Mouse (Mus musculus): Measurements from ENCODE around the gene Dgat2. TPM values are rescaled to one million over a fixed set of nuclear protein-coding genes. Genes with fewer than 3 reads are reported as not detected.

Gene Dgat2
- total RNA-seq, 2 experiments from 2014 or later, result 256 to 300 TPM

DNA sequence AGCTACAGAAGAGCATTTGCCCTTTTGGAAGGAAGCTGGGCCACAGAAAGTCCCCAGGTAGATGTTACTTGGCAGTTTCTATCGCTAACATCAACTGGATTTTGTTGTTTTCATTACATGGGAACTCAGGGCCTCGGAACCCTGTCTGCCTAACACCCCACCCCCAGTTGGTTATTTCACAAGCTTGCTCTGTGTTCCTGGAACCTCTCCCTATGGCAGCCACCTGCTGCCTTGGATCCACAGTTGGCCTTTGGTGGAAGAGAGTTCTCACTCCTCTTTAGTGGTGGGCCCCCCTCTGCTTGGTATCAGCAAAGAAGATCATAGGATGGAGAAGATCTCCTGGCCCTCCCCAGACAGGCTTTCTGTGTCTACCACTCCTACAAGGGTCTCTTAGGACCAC, 16.3 kb upstream of the Dgat2 start:
- intact Hi-C loops (cut with DNase I), result no loop called here
- DNase-seq, result no peak

DNA sequence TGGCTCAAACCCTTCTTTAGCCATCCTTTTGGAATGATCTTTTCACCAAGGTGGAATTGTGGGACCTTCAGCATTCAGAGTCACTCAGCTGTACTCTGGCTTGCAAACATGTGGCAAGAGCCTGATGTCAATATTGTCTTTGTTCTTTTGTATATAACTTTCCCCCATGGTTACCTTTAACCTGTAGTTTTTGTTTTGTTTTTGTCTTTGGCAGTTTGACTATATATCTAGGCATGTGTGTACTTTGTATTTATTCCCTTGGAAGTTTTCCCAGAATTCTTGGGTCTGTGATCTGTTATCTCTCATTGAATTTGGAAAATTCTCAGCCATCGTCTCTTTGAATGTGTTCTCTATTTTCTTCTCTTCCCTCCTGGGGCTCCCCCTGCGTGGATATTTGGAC, 12.0 kb upstream of the Dgat2 start:
- intact Hi-C loops (cut with DNase I), result no loop called here
- DNase-seq, result no peak

DNA sequence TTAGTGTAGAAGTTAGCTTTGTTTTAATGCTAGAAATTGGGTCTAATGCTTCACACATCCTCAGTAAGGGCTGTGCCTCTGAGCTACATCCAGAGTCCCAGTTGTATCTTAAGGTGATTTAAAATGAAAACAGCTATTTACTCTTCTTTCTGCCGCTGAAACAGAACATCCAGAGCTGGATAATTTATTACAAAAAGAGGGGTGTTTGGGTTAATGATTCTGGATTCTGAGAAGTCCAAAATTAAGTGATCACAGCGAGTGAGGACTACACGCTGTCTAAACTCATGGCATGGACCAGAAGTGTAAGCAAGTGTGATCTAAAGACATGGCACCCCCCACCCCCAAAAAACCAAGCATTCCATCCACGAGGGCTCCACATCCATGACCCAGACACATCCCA, 11.4 kb upstream of the Dgat2 start:
- no peak for DNase-seq
- intact Hi-C loops (cut with DNase I), result no loop called here

DNA sequence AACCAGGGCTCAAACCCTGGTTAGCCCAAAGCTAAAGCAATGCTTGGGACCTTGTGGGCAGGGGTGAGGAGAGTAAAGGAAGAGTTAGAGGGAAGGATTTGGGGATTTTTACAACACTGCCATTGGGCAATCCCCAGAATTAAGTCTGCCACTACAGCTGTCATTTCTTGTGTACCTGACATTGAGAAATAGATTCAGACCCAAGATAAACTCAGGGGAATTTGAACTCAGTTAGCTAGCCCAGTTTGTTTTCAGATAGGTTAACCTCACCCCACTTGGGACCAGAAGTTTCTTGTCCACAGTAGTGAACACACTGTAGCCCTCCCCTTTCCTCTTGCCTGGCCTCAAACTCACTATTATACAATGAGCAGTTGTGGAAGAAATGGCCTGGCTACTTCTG, 8.9 kb upstream of the Dgat2 start:
- intact Hi-C loops (cut with DNase I), result no loop called here
- DNase-seq, result no peak

DNA sequence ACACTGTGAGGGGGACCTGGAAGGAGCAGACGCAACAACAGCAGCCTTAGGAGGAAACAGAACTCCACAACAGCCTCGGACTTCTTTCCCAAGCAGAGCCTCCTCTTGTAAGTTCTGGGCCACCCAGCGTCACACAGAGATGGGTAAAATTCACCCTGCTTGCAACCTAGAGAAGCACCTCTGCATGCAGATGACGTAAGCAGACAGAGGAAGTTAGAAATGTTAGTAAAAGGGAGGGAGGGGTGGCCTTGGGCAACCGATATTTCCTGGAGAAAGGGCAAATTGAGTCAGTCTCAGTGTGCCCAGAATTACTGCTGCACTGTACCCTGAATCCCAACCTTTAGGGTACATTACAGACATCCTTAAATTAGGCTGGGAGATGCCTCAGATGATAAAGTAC, 7.4 kb upstream of the Dgat2 start:
- intact Hi-C loops (cut with DNase I), result no loop called here
- DNase-seq, result no peak

DNA sequence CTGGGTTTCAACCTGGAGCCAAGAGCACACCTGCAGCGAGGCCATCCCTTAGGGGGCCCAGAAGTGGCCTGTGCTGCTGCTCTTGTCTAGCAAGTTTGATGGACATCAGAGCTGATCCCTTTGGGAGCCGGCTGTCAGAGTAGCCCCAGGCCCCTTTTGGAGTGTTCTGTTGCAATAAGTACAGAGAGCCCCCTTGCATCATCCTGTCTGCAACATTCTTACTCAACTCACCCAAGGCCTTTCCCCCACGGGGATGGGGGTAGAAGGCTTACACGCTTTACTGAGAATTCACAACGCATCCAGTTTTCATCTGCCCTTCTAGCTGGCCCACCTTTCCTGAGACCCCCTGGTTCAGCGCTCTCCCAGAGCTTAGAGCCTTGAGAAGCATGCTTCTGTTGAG, 6.1 kb upstream of the Dgat2 start:
- no peak for DNase-seq
- intact Hi-C loops (cut with DNase I), result no loop called here

DNA sequence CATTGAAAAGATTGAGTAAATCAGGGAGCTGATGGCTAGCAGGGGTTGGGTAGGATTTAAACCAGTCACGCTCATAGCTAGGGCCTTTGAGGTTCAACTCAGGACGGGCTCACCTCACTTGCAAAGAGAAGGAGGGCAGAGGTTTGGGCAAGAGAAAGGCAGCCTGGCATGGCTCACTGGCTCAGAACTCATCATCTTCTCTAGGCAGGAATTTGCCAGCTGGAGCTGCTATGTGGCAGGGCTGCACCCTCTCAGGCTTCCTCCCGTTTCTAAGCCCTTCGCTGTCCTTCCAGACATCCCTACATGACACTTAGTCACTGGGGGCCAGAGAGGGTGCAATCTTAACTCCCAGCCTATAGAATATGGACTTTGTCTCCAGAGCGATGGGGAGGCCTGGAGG, 4.9 kb upstream of the Dgat2 start:
- DNase-seq, result peak in 1 of 2 experiments; percentile 45
- intact Hi-C loops (cut with DNase I), result no loop called here

DNA sequence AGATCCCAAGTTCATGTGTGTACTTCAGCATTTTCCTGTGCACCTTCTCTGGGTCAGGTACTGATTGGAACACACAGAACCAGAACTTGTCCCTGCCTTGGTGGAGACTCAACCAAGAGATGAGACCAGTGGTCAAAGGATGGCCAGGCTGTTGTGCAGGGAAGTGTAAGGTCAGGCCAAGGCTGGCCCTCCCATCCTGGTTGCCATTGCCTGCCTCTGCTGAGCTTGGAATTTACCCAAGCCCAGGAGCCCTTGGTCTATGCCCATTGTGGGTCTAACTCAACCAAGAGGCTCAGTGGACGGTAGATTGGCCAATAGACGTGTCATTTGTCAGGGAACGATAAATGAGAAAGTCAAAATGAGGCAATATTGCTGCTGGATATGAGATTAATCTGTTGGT, 2.9 kb upstream of the Dgat2 start:
- intact Hi-C loops (cut with DNase I), result no loop called here

DNA sequence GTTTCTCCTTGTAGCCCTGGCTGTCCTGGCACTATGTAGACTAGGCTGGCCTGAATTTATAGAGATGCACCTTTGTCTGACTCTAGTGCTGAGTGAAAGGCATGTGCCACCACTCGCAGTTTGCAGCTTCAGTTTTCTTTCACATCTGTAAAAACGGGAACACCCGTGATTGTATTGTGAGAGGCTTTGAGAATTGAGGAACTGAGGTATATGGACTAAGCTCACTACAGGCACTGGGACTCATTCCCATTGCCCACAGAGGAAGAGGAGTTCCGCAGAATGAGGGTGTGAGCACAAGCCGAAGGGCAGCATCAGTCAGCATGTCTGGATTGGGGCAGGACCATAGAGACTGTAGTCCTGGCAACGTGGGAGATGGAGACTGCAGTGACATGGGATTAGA, 1.2 kb upstream of the Dgat2 start:
- intact Hi-C loops (cut with DNase I), result loop anchor here (2.0 kb wide), 1 partner anchor 17 kb away; no protein-coding TSS in a partner anchor

More for the DNA sequence above, 2.9 kb upstream of the Dgat2 start:
- DNase-seq, result no peak

DNA sequence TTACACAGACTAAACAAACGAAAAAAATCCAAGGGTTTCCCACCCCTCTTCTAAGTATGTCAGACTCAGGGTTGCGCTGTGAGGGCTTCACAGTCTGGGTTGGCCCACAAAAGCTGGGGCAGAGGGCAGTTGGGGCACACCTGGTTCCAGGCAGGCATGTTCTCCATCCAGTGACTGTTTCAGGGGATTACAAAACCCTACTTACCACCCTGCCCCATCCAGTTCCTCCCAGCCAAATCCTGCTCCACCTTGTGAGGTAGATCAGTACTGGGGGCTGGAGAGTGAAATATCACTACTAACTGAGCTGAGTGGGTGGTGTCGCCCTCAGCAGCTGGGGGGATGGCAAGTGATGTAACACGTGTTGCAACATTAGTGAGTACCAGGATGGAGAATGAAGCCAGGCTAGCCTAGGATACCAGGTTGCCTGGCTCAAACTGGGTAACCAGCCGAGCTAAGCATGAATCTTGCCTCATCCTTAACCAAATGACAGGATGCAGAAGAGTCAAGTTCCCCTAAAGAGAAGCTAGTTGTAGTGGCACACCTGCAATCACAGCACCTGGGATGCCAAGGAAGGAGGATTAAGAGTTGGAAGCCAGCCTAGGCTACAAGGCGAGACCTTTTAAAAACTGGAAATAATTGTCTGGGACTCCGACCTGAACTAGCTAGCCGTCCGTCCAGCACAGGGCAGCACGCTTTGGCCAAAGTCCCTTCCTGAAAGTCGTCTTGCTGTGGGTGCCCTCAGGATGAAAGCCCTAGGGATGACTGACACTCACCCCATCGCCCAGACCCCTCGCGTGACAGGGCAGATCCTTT, 694 bp downstream of the Dgat2 start:
- intact Hi-C loops (cut with DNase I), result loop anchor here (2.0 kb wide), 1 partner anchor 19 kb away; no protein-coding TSS in a partner anchor
- DNase-seq, result no peak

More for the DNA sequence above, 1.2 kb upstream of the Dgat2 start:
- no peak for DNase-seq

DNA sequence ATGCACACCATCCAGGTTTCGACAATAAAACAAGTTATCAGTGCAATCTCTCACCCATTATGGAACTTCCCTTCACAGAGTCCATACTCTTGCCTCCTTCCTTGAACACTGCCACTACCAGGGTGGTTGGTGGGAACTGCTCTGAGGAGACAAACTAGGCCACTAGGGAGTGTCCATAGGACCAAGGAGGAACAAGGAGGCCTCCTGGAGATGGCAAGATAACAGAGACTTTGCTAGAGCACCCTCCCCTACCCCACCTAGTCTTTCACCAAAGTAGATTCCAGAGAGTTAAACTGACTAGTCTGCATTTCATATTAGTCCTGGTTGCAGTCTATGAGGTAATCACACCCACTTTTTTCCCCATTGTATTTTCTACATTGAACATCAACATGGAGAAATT, 2.4 kb downstream of the Dgat2 start:
- intact Hi-C loops (cut with DNase I), result no loop called here
- DNase-seq, result no peak

DNA sequence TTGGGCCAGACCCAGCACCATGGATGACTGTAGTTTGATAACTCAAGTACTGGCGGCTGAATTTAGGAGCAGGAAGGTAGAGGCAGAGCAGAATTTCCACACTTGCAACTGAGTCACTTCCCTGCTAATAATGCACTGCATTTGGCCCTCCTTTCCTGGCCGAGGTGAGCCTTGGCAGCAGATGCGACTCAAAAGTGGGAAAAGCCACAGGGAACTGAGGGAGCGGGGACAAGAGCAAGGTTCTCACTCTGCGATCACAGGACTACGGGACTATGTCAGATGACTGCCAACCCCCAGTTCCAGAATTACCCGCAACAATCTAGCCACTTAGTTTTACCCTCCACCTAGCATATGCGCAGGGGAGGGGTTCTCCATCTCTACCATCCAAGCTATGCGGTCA, 3.2 kb downstream of the Dgat2 start:
- intact Hi-C loops (cut with DNase I), result no loop called here
- DNase-seq, result no peak

DNA sequence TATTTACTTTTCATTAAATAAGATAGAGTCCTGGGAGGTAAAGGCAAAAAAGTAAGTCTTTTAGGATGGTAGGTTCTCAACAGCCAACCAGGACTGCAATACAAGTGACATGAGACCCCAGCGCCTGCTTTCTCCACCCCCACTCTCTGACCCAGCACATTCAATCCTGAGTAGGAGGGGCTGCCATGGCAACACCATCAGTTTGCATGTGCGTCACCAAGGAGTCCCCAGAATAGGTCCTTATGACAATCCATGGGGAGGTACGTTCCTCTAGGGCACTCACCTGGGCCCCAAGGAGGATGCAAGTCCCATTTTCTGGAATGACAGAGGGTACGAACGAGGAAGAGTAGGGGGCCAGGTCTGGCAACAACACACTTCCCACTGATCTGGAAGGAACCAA, 5.1 kb downstream of the Dgat2 start:
- DNase-seq, result no peak
- intact Hi-C loops (cut with DNase I), result no loop called here

DNA sequence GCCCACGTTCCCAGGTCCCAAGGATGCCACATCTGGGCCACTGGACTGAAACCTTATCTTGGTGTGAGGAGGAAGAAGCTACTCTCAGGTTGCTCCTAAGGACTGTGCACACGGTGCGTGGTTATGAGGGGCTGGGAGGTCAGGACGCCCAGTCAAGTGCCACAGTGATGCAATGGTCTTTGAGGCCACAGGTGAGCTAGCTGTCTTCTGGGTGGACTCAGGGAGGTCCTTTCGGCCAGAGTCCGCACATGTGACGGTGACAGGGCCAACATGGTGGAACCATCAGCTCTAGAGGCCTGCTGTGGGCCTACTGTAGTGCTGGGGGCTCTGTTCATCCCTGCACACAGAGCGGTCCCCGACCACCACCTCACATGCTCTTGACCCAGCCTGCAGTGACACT, 6.9 kb downstream of the Dgat2 start:
- no peak for DNase-seq
- intact Hi-C loops (cut with DNase I), result no loop called here

DNA sequence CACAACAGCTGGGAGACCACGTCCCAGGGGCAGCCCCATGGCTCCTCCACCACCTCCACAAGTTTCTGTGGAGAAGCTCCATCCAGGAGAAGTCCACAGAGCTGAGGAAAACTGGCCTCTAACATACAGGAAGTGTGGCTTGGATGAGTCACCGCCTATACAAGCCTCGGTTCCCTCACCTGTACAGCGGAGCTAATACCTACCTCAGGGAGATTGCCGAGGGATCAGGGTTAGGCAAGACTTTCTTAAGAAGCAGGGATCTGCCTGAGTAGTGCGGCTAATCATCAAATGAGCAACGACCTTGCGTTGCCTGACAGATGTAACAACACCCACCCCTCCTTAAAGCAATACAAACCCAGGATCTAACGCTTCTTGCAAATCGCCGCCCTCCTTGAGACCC, 7.4 kb downstream of the Dgat2 start:
- intact Hi-C loops (cut with DNase I), result no loop called here
- no peak for DNase-seq

DNA sequence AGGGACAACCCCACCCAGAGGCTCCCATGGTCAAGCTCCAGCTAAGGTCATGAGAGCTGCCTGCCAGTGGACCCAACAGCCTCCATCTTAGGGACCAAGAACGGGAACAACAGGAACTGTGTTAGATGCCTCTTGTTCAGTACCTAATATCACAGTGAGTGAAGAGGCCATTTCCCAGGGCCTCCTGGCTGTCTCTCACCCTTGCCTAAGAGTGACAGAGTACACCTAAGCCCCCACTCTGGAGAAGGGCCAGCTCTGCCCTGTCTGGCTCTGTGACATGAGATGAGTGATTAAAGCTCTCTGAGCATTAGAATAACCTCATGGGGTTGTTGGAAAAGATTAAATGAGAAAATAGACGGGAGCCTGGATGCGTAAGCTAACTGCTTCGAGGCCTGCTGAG, 8.5 kb downstream of the Dgat2 start:
- intact Hi-C loops (cut with DNase I), result no loop called here
- no peak for DNase-seq

DNA sequence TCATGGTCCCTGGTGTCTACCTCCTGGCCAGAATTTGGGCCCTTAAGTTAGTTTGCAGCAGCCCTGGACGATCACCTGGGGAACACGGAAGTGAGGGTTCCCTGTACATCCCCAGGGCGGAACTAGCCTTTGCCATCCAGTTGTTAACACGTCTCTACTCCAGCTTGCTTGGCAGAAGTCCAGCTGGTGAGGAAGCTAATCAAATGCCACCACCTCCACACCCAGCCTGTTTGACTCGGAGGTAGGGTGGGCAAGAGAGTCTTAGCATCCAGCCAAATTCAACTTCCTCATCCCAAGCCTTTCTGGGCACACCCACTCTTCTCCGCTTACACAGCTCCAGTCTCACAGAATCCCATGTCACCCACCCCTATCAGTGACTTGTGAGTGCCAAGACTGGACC, 9.6 kb downstream of the Dgat2 start:
- peak; percentile 28 to 59 for DNase-seq
- intact Hi-C loops (cut with DNase I), result no loop called here

DNA sequence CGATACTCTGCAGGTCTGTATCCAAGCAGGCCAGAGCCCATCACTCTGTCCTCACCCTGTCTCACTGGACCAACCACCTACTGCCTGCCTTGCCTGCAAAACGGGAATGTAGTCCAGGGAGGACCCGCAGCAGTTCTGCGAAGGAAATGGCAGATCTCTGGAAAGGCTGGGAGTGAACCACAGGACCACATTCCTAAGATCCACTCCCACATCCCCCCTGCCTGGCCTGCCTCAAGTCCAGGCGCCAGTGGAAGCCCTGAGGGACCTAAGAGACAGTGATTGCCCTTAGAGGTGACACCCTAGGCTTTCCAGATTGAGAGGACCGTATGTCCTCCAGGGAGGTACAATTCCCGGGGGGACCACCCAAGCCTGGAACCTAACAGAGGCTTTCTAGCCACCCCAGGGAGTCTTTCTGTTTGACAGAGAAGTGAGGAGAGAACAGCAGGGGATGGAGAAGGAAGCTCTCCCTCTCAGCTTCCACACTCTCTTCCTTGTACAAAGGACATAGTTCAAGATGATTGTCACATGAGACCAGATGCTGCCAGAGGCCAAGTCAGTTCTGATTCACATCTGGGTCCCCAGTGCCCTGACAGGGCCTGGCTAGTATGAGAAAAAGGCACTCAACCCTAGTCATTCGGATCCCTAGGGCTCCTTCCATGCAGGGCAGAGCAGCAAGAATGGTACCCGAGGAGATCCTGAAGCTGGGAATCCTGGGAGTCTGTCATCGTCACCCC, 10.6 kb downstream of the Dgat2 start:
- no peak for DNase-seq
- intact Hi-C loops (cut with DNase I), result no loop called here

DNA sequence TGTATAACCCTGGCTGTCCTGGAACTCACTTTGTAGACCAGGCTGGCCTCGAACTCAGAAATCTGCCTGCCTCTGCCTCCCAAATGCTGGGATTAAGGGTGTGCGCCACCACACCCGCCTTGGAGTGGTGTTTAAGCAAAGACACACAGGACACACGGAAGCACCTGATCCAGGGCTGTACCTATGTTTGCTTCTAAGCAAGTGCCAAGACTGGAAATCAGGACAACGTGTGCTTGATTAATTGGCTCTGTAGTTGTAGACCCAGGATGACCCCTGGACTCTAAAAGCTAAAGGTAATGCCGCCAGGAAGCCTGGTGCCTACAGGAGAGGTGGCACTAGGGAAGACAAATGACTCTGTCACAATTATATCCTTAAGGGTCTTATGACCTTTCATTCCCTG, 12.0 kb downstream of the Dgat2 start:
- intact Hi-C loops (cut with DNase I), result no loop called here
- no peak for DNase-seq

DNA sequence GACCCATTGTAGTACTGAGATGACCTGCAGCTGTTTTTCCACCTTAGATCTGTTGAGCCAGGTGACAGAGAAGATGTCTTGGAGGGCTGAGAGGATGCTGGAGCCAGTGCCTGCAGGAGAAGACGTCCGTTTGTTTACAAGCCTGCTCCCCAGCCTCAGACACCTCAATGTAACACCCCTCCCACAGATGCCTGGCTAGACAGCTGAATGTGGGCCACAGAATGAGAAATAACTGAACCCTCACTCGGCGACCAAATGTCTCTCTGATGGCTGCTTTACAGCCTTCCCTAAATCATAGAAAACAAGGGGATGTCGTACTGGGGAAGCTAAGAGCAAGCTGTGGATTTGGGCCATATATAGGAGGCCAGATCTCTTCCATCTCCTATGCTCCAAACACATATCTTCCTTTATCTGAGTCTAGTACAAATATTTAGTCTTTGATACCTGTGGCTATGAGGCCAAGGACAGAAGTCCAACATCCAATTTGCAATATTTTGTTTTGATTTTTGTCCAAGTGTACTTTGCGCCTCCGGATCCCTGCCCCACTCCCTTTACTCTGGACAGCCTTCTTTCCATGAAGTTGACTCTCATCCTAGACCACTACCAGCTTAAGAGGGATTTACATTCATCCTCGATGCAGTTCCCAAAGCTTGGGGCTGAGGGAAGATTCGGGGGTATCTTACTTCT, 12.7 kb downstream of the Dgat2 start:
- intact Hi-C loops (cut with DNase I), result no loop called here
- DNase-seq, result no peak

DNA sequence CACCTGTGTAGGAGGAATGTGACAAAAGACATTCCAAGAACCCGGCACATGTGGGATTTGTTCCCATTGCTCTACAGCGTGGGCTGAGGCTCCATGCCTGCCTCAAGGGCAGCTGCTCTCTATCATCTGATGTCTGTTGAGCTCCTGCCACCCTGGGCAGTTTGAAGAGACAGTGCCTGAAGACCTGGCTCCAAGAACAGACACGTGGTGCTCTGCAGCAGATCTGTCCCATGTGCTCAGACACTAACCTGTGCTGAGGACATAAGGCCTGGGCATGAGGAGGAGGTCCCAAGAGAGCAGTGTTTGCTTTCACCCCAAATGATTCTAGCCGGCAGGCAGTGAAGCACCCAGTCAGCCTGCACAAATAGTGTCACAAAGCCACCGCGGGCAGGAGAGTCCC, 13.8 kb downstream of the Dgat2 start:
- intact Hi-C loops (cut with DNase I), result no loop called here
- no peak for DNase-seq

DNA sequence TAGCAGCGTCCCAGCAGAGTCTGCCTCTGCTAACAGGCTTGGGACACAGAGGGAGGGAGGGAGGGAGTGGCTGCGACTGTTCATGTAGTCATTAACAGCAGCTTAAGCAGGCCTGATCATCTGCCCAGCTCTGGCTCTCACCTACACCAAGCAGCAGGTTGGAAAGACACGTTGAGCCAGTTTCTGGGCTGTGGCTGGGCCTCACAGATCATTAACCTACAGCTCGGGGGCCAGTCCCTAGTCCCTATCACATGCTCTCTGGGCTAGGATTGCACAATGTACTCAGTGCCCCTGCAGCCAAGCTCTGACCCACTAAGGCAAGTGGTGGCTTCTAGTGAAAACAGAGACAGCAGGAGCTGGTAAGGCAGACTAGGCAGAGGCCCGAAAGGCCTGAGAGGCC, 14.6 kb downstream of the Dgat2 start:
- no peak for DNase-seq
- intact Hi-C loops (cut with DNase I), result no loop called here
